Mouse (Mus musculus) bone marrow, adult 2 months (tissue): ENCODE measurements around the gene Mad2l2.

Experiments used
- CTCF ChIP-seq: fragments of 200-500 bp; IDR thresholded peaks from 2 replicates; pipeline ENCODE4 v1.5.1; 2011; ENCODE audit warnings: low read length, control low read depth; ENCODE audit not compliant: control insufficient read depth, insufficient read depth
- POLR2A ChIP-seq: fragments of 200-500 bp; IDR thresholded peaks from 2 replicates; pipeline ENCODE4 v1.6.1; 2011; ENCODE audit warnings: low read depth, mild to moderate bottlenecking, control low read depth, low read length, borderline replicate concordance; ENCODE audit not compliant: control insufficient read depth

GRCm38 (mm10) chr4:148131497-148132081 lies 1.4 kb downstream of the Mad2l2 start:
- TF ChIP-seq CTCF (no peak), POLR2A (no peak)
